Mouse (Mus musculus): ENCODE measurements at regions not wholly inside any gene's neighbourhood (a gene's known extent, or its start where the extent isn't known, plus 50 kb on each side); places are given as distances from the start of the nearest gene placed in this dataset.

- TF ChIP-seq CTCF (IDR thresholded peaks at IDR 0.05; ENCODE audit: borderline replicate concordance, control insufficient read depth, extremely low read depth, insufficient read depth, low read length, poor library complexity) (no peak), POLR2A (IDR thresholded peaks at IDR 0.05; ENCODE audit: control insufficient read depth, extremely low read depth, insufficient read depth, low read length, poor library complexity) (no peak)
- peaks cover 6% of the 10 kb centered on the region; the same call in 1 of the 2 replicates for H3K4me1 ChIP-seq (replicated peaks; ENCODE audit: control insufficient read depth, insufficient read depth, low read length)
- no peak for DNase-seq
- H3K4me3 ChIP-seq (ENCODE audit: control insufficient read depth, insufficient read depth, low read length) = no peak overlapping the region
- no peaks in the 10 kb centered on the region for H3K27me3 ChIP-seq (ENCODE audit: control insufficient read depth, insufficient read depth, low read length)
- H3K27ac ChIP-seq (ENCODE audit: control insufficient read depth, insufficient read depth, low read length) = no peak overlapping the region
- 94% methylated on average over 7 of the region's 7 CpGs for WGBS
- no peaks in the 10 kb centered on the region for H3K36me3 ChIP-seq (ENCODE audit: control insufficient read depth, insufficient read depth, low read length)
These were observed 65.9 kb upstream of the Slc45a1 start for GRCm38 (mm10) chr4:150717866-150718265.

GRCm38 (mm10) chr4:150715051-150715450, 63.1 kb upstream of the Slc45a1 start:
- Histone ChIP-seq H3K27me3 (ENCODE audit: control insufficient read depth, insufficient read depth, low read length) (no peaks in the 10 kb centered on the region), H3K4me3 (ENCODE audit: control insufficient read depth, insufficient read depth, low read length) (no peak overlapping the region), H3K4me1 (replicated peaks; ENCODE audit: control insufficient read depth, insufficient read depth, low read length) (no peaks in the 10 kb centered on the region), H3K27ac (ENCODE audit: control insufficient read depth, insufficient read depth, low read length) (no peak overlapping the region), H3K36me3 (ENCODE audit: control insufficient read depth, insufficient read depth, low read length) (no peaks in the 10 kb centered on the region)
- no peak for TF ChIP-seq CTCF (IDR thresholded peaks at IDR 0.05; ENCODE audit: borderline replicate concordance, control insufficient read depth, extremely low read depth, insufficient read depth, low read length, poor library complexity)
- no peak for TF ChIP-seq POLR2A (IDR thresholded peaks at IDR 0.05; ENCODE audit: control insufficient read depth, extremely low read depth, insufficient read depth, low read length, poor library complexity)
- no peak for DNase-seq
- 84% methylated on average over 2 of the region's 2 CpGs for WGBS

- H3K36me3 ChIP-seq (ENCODE audit: control insufficient read depth, insufficient read depth, low read length) = no peaks in the 10 kb centered on the region
- no peaks in the 10 kb centered on the region for H3K4me1 ChIP-seq (replicated peaks; ENCODE audit: control insufficient read depth, insufficient read depth, low read length)
- 28% methylated on average over 5 of the region's 5 CpGs for WGBS
- H3K27me3 ChIP-seq (ENCODE audit: control insufficient read depth, insufficient read depth, low read length) = no peaks in the 10 kb centered on the region
- DNase-seq = no peak
- no peak for TF ChIP-seq POLR2A (IDR thresholded peaks at IDR 0.05; ENCODE audit: control insufficient read depth, extremely low read depth, insufficient read depth, low read length, poor library complexity)
- no peak for TF ChIP-seq CTCF (IDR thresholded peaks at IDR 0.05; ENCODE audit: borderline replicate concordance, control insufficient read depth, extremely low read depth, insufficient read depth, low read length, poor library complexity)
- no peak overlapping the region for H3K27ac ChIP-seq (ENCODE audit: control insufficient read depth, insufficient read depth, low read length)
- H3K4me3 ChIP-seq (ENCODE audit: control insufficient read depth, insufficient read depth, low read length) = no peak overlapping the region
These were observed 61.3 kb upstream of the Slc45a1 start for GRCm38 (mm10) chr4:150713291-150713690.

- H3K4me3 ChIP-seq (ENCODE audit: control insufficient read depth, insufficient read depth, low read length) = no peak overlapping the region
- TF ChIP-seq POLR2A (IDR thresholded peaks at IDR 0.05; ENCODE audit: control insufficient read depth, extremely low read depth, insufficient read depth, low read length, poor library complexity) = no peak
- no peak for TF ChIP-seq CTCF (IDR thresholded peaks at IDR 0.05; ENCODE audit: borderline replicate concordance, control insufficient read depth, extremely low read depth, insufficient read depth, low read length, poor library complexity)
- H3K27me3 ChIP-seq (ENCODE audit: control insufficient read depth, insufficient read depth, low read length) = no peaks in the 10 kb centered on the region
- DNase-seq = no peak
- 88% methylated on average over 10 of the region's 10 CpGs for WGBS
- no peaks in the 10 kb centered on the region for H3K36me3 ChIP-seq (ENCODE audit: control insufficient read depth, insufficient read depth, low read length)
- H3K4me1 ChIP-seq (replicated peaks; ENCODE audit: control insufficient read depth, insufficient read depth, low read length) = no peaks in the 10 kb centered on the region
- H3K27ac ChIP-seq (ENCODE audit: control insufficient read depth, insufficient read depth, low read length) = no peak overlapping the region
These were observed 60.9 kb upstream of the Slc45a1 start for GRCm38 (mm10) chr4:150712856-150713255.

GRCm38 (mm10) chr4:150711646-150712045, 59.7 kb upstream of the Slc45a1 start:
- H3K4me1 ChIP-seq (replicated peaks; ENCODE audit: control insufficient read depth, insufficient read depth, low read length) = no peaks in the 10 kb centered on the region
- H3K27ac ChIP-seq (ENCODE audit: control insufficient read depth, insufficient read depth, low read length) = no peak overlapping the region
- H3K4me3 ChIP-seq (ENCODE audit: control insufficient read depth, insufficient read depth, low read length) = no peak overlapping the region
- 97% methylated on average over 6 of the region's 6 CpGs for WGBS
- H3K27me3 ChIP-seq (ENCODE audit: control insufficient read depth, insufficient read depth, low read length) = no peaks in the 10 kb centered on the region
- TF ChIP-seq CTCF (IDR thresholded peaks at IDR 0.05; ENCODE audit: borderline replicate concordance, control insufficient read depth, extremely low read depth, insufficient read depth, low read length, poor library complexity) (no peak), POLR2A (IDR thresholded peaks at IDR 0.05; ENCODE audit: control insufficient read depth, extremely low read depth, insufficient read depth, low read length, poor library complexity) (no peak)
- no peak for DNase-seq
- H3K36me3 ChIP-seq (ENCODE audit: control insufficient read depth, insufficient read depth, low read length) = no peaks in the 10 kb centered on the region

- Histone ChIP-seq H3K36me3 (ENCODE audit: control insufficient read depth, insufficient read depth, low read length) (no peaks in the 10 kb centered on the region), H3K27ac (ENCODE audit: control insufficient read depth, insufficient read depth, low read length) (no peak overlapping the region), H3K4me3 (ENCODE audit: control insufficient read depth, insufficient read depth, low read length) (no peak overlapping the region), H3K27me3 (ENCODE audit: control insufficient read depth, insufficient read depth, low read length) (no peaks in the 10 kb centered on the region), H3K4me1 (replicated peaks; ENCODE audit: control insufficient read depth, insufficient read depth, low read length) (no peaks in the 10 kb centered on the region)
- DNase-seq = no peak
- TF ChIP-seq CTCF (IDR thresholded peaks at IDR 0.05; ENCODE audit: borderline replicate concordance, control insufficient read depth, extremely low read depth, insufficient read depth, low read length, poor library complexity) (no peak), POLR2A (IDR thresholded peaks at IDR 0.05; ENCODE audit: control insufficient read depth, extremely low read depth, insufficient read depth, low read length, poor library complexity) (no peak)
- WGBS = 87% methylated on average over 11 of the region's 11 CpGs
These were observed 57.6 kb upstream of the Slc45a1 start for GRCm38 (mm10) chr4:150709391-150710130.
